Mouse (Mus musculus) liver, embryonic 14.5 days (tissue): ENCODE measurements at regions not wholly inside any gene's neighbourhood (a gene's known extent, or its start where the extent isn't known, plus 50 kb on each side); places are given as distances from the start of the nearest gene placed in this dataset.
A peak's percentile ranks its signal among the peaks of the same experiment; 100 is the strongest.

Experiments
- CTCF ChIP-seq: IDR thresholded peaks from 2 replicates; pipeline ENCODE4 v1.5.1; 2016; ENCODE audit warnings: antibody characterized with exemption, low read depth, control low read depth
- EP300 ChIP-seq: IDR thresholded peaks from 2 replicates; pipeline ENCODE4 v1.6.1; 2016; ENCODE audit warnings: antibody characterized with exemption, low read depth

- TF ChIP-seq CTCF = peak; percentile 97
- TF ChIP-seq EP300 = no peak
These were observed 82.9 kb upstream of the Lgalsl start for GRCm38 (mm10) chr11:20913598-20914296.
